Mouse (Mus musculus) gastrocnemius, adult 18-20 months (tissue): ENCODE data around the gene 4921504E06Rik. TPM values are rescaled to one million over a fixed set of nuclear protein-coding genes. Genes with fewer than 3 reads are reported as not detected.

Experiments used
- DNase-seq: peaks from one replicate; pipeline ENCODE4 v3.0.0; 2021; ENCODE audit warnings: low spot score
- long read RNA-seq, 2 experiments: library from polyadenylated mRNA; stranded (forward); transcript quantifications; one replicate each; pipeline ENCODE4 v2.0.0; 2021
- total RNA-seq, 2 experiments: library from RNA; stranded (reverse); gene quantifications; 2 replicates each; pipeline ENCODE4 v1.2.3; 2021

4921504E06Rik gene
- total RNA-seq = not detected
- long read RNA-seq, experiment 1 = 0 reads
- long read RNA-seq, experiment 2 = 0 reads

GRCm38 (mm10) chr2:19553821-19554592 lies at the start of gene 4921504E06Rik:
TSS of gene 4921504E06Rik (minus strand) at chr2:19553914.
- DNase-seq = peak; percentile 83

GRCm38 (mm10) chr2:19601386-19601925 lies 47.7 kb upstream of the 4921504E06Rik start:
- peak; percentile 73 for DNase-seq

DNA sequence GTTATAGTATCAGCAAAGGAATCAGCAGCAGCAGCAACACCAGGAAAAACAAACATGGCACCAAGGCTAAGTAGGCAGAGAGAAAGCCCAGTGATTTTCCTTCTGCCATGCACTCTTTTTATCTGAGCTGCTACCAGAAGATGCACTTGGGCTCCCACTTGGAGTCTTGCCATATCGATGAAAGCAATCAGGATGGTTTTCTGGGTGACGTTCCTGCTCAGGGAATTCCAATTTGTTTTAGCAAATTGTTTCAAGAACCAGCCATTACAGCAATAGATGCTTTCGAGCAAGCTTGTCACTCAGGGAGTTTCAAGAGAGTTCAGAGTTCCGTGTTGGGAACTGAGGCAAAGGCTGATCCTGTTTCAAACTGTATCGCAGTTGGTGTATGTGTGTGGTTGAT lies 47.1 kb upstream of the 4921504E06Rik start:
- no peak for DNase-seq

GRCm38 (mm10) chr2:19599801-19600200 lies 46.1 kb upstream of the 4921504E06Rik start:
- no peak for DNase-seq

- no peak for DNase-seq
Observed at GRCm38 (mm10) chr2:19596988-19597387, 43.3 kb upstream of the 4921504E06Rik start.

GRCm38 (mm10) chr2:19596426-19596825 lies 42.7 kb upstream of the 4921504E06Rik start:
- DNase-seq = no peak

DNA sequence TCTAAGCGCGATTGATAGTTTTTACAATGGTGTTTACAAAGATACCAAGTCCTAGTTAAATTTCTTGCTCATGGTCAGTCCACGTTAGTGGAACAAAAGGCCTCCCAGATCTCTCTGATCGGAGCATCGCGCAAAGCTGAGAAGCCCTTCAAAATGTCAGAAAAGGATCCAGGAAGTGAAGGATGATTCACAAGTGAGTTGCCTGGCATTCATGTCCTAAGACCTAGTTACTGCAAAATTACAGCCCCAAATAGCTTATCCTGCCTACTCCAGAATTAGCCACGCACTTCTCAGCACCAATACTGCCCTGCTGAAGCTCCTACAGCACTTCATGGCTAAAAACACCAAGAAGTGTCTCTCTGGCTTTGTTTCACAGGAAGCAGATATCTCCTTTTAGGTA lies 41.1 kb upstream of the 4921504E06Rik start:
- no peak for DNase-seq

DNA sequence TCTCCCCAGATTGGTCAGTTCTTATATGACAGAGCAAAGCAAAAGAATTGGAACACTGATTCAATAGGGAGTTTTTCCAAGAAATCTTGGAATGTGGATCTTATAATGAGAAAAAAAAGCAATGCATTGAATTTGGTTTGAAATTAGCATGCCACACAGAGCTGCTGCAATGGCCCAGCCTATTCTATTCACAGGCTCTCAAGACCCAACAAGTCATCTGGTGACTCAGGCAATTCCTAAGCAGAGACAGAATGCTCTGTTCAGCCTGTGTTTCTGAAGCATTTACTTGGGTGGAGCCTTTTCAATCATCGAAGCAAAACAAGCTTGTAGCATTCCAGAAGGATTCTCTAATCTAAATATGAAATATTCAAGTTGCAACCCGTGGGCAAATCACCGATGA lies 26.1 kb upstream of the 4921504E06Rik start:
- no peak for DNase-seq

DNA sequence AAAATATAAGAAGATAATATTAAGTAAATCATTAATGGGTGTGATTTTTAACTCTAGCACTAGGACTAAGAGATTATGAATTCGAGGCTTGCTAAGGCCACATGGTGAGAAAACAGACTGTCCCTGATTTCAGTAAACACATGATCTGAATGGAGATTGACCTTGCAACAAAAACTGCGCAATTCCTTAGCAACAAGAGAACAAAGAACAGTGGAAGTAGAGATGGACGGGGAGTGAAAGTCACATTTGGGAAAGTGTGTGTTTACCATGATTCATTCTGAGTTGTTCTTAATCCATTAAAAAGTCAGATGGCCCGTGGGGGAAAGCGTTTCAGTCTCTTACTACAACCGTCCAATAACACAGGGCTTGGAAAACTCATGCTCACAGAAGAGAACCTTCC lies 25.5 kb upstream of the 4921504E06Rik start:
- no peak for DNase-seq

- DNase-seq = no peak
Observed at GRCm38 (mm10) chr2:19562114-19562829, 8.6 kb upstream of the 4921504E06Rik start.

GRCm38 (mm10) chr2:19560654-19561053 lies 6.9 kb upstream of the 4921504E06Rik start:
- DNase-seq = no peak

DNA sequence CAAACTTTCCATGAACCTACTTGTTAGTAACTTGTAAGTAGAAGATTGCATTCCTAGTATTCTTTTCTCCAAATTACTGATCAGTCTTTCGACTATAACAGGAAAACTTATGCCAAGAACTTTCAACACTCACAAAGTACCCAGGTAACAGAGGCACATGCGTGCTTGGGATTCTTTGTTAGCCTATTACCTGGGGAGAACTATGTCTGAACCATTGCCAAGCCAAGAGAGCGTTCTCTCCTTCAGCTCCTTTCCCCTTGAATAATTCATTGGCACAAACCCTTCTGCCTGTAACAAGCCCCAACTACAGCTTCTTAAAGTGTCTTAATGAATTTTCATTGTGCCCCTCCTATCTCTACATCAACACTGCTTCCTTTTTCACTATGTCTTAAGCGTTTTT lies 6.4 kb upstream of the 4921504E06Rik start:
- no peak for DNase-seq

DNA sequence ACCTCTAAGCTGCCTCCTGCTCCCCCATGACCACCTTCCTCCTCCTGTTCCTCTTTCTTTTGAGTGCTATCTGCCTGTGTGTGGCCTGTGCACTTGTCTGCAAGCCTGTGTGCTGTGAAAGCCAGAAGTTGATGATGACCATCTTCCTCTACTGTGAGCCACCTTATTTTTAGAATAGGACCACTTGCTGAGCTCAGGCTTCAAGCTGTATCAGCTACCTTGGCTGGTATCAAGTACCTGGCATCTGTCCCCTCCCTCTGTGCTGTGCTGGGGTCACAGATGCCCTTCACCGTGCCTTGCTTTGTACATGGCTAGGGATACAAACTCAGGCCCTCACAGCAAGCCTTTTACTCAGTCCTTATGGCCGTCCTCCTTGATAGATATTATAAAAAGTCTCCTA lies 2.3 kb downstream of the 4921504E06Rik start:
- DNase-seq = peak; percentile 44

- no peak for DNase-seq
Observed at GRCm38 (mm10) chr2:19540906-19541305, 12.8 kb downstream of the 4921504E06Rik start.

- DNase-seq = no peak
Observed at GRCm38 (mm10) chr2:19529428-19529827, 24.3 kb downstream of the 4921504E06Rik start.

GRCm38 (mm10) chr2:19528797-19529196 lies 24.9 kb downstream of the 4921504E06Rik start:
- peak; percentile 70 for DNase-seq

DNA sequence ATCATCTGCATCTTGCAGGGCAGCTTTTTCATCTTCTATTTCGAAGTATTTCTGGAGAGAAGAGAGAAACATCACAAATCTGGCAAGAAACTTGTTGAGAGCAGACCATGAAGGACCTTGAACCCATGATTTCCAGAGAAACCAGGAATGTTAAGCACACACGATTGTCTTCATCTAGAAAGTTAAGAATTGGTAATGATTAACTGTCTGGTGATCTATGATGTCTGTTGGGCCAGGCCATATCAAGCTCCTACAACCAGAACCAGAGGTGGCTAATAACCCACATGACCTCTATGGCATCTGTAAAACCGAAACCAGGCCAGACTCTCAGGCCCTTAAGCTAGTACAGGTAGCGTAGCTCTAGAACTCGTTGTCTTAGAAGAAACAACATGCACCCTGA lies 29.6 kb downstream of the 4921504E06Rik start:
- no peak for DNase-seq

DNA sequence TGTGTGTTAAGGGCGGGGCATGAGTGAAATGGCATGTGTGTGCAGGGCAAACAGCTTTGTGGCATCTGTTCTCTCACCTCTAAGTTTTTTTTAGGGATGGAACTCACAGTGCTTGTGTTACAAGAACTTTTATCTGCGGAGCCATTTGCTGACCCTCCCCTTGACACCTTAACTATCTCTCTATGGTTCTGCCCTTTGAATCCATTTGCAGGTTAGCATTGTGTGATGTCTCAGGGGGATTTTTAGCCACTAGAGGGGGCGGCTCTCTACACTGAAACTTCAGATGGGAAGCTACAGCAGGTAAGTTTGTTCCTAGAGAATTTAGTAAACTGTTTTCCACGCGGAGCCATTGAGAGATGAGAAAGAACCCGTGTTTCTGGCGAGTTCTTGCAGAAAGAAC lies 32.1 kb downstream of the 4921504E06Rik start:
- DNase-seq = peak; percentile 7

DNA sequence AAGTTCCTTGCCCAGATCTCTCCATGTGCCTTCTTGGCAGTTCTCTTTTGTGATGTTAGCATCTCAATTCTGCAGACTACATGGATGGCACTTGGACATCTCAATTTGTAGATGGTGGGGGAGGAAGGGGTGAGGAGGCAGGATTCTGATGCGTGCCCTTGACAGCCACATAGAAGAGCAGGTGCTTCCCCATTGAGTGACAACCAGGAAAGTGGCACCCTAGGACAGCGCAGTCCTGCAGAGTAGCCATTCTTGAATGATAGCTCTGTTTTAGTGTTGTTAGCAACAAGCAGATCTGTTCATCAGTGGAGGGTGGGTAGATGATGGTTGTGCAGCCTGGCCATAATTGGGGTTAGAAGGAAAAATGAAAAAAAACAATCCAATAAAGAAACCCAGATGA lies 33.1 kb downstream of the 4921504E06Rik start:
- no peak for DNase-seq

DNA sequence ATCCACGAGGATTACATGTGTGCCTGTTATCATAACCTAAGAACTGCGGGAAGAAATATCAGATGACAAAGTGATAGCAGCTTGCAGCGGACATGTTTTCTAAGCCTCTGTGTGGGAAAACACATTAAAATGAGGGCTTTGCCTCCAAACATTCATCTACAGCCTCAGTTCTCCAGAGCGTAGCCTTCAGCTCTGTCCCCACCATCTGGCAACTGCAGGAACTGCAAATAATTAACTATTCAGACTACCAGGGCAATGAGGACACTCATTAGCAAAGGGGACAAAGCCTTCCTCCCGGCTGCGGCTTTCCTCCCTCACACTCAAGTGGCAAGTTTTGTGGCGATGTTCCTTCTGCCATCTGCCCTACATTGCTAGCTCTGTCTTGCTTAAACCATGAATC lies 33.9 kb downstream of the 4921504E06Rik start:
- peak; percentile 50 for DNase-seq

GRCm38 (mm10) chr2:19517952-19518351 lies 35.8 kb downstream of the 4921504E06Rik start:
- no peak for DNase-seq

- DNase-seq = no peak
Observed at GRCm38 (mm10) chr2:19512381-19512780, 41.3 kb downstream of the 4921504E06Rik start.

GRCm38 (mm10) chr2:19511032-19511431 lies 42.7 kb downstream of the 4921504E06Rik start:
- no peak for DNase-seq
